Comparison of ENCODE assay signal across 21 mouse cellular contexts in genomic region chr3:97064046-97064445, GRCm38 (mm10).
DNase-seq lines count a peak whose midpoint lies in the region; ATAC-seq and TF ChIP-seq lines count a peak whose summit lies in the region.
"Had no signal": no experiment of that assay in that cellular context is flagged by ENCODE, and none has a peak within 500 bp of the region (broad histone marks: within the 10 kb centered on the region; RNA-seq: fewer than 3 reads in every experiment).

No protein-coding gene starts in this region.

- no peaks in the 10 kb centered on the region for H3K36me3 ChIP-seq in heart, adult 2 months (ENCODE audit: control insufficient read depth, insufficient read depth, low read length)
- H3K36me3 ChIP-seq in heart, embryonic 15.5 days: no peaks in the 10 kb centered on the region
- no peaks in the 10 kb centered on the region for H3K36me3 ChIP-seq in hindbrain, embryonic 10.5 days
- H3K36me3 ChIP-seq: limb, embryonic 13.5 days; midbrain, embryonic 12.5 days; neural tube, embryonic 15.5 days had no signal

- DNase-seq in adrenal gland, postnatal 10 days: peak; percentile 53
- no peak for DNase-seq in adrenal gland, adult 18-20 months (ENCODE audit: low spot score in 2 of 2)
- peak; percentile 25 to 53 for DNase-seq in heart, adult 2 months
- no peak for DNase-seq in heart, postnatal 25 days (ENCODE audit: low spot score)
- peak; percentile 15 for DNase-seq in adrenal gland, postnatal 25 days
- no peak for DNase-seq in hindbrain, embryonic 10.5 days (ENCODE audit: low spot score)
- no peak for DNase-seq in frontal cortex, postnatal 36 days (ENCODE audit: low spot score in 2 of 2)
- DNase-seq: cerebellum, adult 11 months; cerebellum, adult 9-11 months; forebrain, postnatal 0 days; lung, embryonic 14.5 days; thymus, adult 2 months; thymus, postnatal 4 days had no signal

- no peak for TF ChIP-seq CTCF in heart, adult 2 months (IDR thresholded peaks at IDR 0.05)

- H3K79me2 ChIP-seq in heart, adult 2 months (replicated peaks; ENCODE audit: control insufficient read depth, insufficient read depth, low read length): no peaks in the 10 kb centered on the region

- peak overlapping the region; percentile 73 for H3K27ac ChIP-seq in heart, adult 2 months
- peak overlapping the region; percentile 80; the same call in 1 of the 2 replicates for H3K27ac ChIP-seq in heart, embryonic 15.5 days
- no peak overlapping the region for H3K27ac ChIP-seq in hindbrain, embryonic 10.5 days
- H3K27ac ChIP-seq: limb, embryonic 13.5 days; liver, embryonic 14.5 days; midbrain, embryonic 12.5 days; neural tube, embryonic 15.5 days; stomach, postnatal 0 days had no signal

- H3K4me2 ChIP-seq in heart, embryonic 15.5 days: no peak overlapping the region
- H3K4me2 ChIP-seq: limb, embryonic 13.5 days; lung, embryonic 14.5 days; midbrain, embryonic 12.5 days; neural tube, embryonic 15.5 days had no signal

- no peaks in the 10 kb centered on the region for H3K27me3 ChIP-seq in heart, adult 2 months (ENCODE audit: control insufficient read depth, insufficient read depth, low read length)
- no peaks in the 10 kb centered on the region for H3K27me3 ChIP-seq in heart, embryonic 15.5 days
- H3K27me3 ChIP-seq in hindbrain, embryonic 10.5 days (ENCODE audit: insufficient read depth, poor library complexity, severe bottlenecking): no peaks in the 10 kb centered on the region
- H3K27me3 ChIP-seq: limb, embryonic 13.5 days; midbrain, embryonic 12.5 days; neural tube, embryonic 15.5 days had no signal

- ATAC-seq in heart, embryonic 15.5 days (replicated peaks; ENCODE audit: insufficient number of reproducible peaks, insufficient read depth, low FRiP score, low read depth): no peak
- ATAC-seq: forebrain, postnatal 0 days; hindbrain, embryonic 16.5 days; intestine, embryonic 16.5 days had no signal

- intact Hi-C loops in heart, adult 2 months (cut with DNase I): loop anchor here (5.0 kb wide), 1 partner anchor 127 kb away; no protein-coding TSS in a partner anchor
- intact Hi-C loops in heart, postnatal 25 days (cut with DNase I): loop anchor here (5.0 kb wide), 1 partner anchor 127 kb away; no protein-coding TSS in a partner anchor

- H3K9ac ChIP-seq in heart, adult 2 months (ENCODE audit: low read depth, low read length): no peak overlapping the region; the same call in 1 of the 2 replicates
- H3K9ac ChIP-seq in heart, embryonic 15.5 days: no peak overlapping the region
- H3K9ac ChIP-seq: forebrain, postnatal 0 days; limb, embryonic 13.5 days; liver, embryonic 14.5 days; lung, embryonic 14.5 days; midbrain, embryonic 12.5 days; neural tube, embryonic 15.5 days had no signal

- no peak for TF ChIP-seq POLR2A in heart, adult 2 months (IDR thresholded peaks at IDR 0.05; ENCODE audit: insufficient read depth, low read depth, low read length)

- H3K4me3 ChIP-seq in heart, adult 2 months: no peak overlapping the region
- H3K4me3 ChIP-seq in heart, embryonic 15.5 days: no peak overlapping the region
- H3K4me3 ChIP-seq in hindbrain, embryonic 10.5 days: no peak overlapping the region
- H3K4me3 ChIP-seq: limb, embryonic 13.5 days; midbrain, embryonic 12.5 days; neural tube, embryonic 15.5 days had no signal

- 51% methylated on average over 6 of the region's 6 CpGs for WGBS in heart, adult 2 months
- 42% methylated on average over 6 of the region's 6 CpGs for WGBS in heart, embryonic 15.5 days
- WGBS in hindbrain, embryonic 10.5 days: 67% methylated on average over 6 of the region's 6 CpGs

- H3K9me3 ChIP-seq in heart, embryonic 15.5 days (replicated peaks): no peaks in the 10 kb centered on the region
- no peaks in the 10 kb centered on the region for H3K9me3 ChIP-seq in hindbrain, embryonic 10.5 days
- H3K9me3 ChIP-seq: limb, embryonic 13.5 days; midbrain, embryonic 12.5 days; neural tube, embryonic 15.5 days had no signal

- peaks cover 1% of the 10 kb centered on the region; the same call in 1 of the 2 replicates for H3K4me1 ChIP-seq in heart, adult 2 months (ENCODE audit: control insufficient read depth, insufficient read depth, low read length)
- peaks cover 19% of the 10 kb centered on the region for H3K4me1 ChIP-seq in heart, embryonic 15.5 days (replicated peaks)
- H3K4me1 ChIP-seq in hindbrain, embryonic 10.5 days (replicated peaks): no peaks in the 10 kb centered on the region
- H3K4me1 ChIP-seq: midbrain, embryonic 12.5 days; neural tube, embryonic 15.5 days had no signal

- TF ChIP-seq EP300 in heart, adult 2 months (IDR thresholded peaks at IDR 0.05; ENCODE audit: insufficient read depth, low read depth, low read length): no peak

Comparison
In these comparisons a context has a peak if more than half of its experiments do, and no peak if none do; other contexts are left out.
1. DNase-seq: peak in adrenal gland, postnatal 10 days (single experiment), heart, adult 2 months (2 of 2) and adrenal gland, postnatal 25 days (single experiment); none in adrenal gland, adult 18-20 months (0 of 2), heart, postnatal 25 days (single experiment), hindbrain, embryonic 10.5 days (single experiment) and frontal cortex, postnatal 36 days (0 of 2).